10 mouse cellular contexts compared by ENCODE assay signal in genomic region chr6:89634400-89634799, GRCm38 (mm10). TPM values are rescaled to one million over a fixed set of nuclear protein-coding genes. Genes with fewer than 3 reads are reported as not detected.
DNase-seq lines count a peak whose midpoint lies in the region; TF ChIP-seq lines count a peak whose summit lies in the region.
"Had no signal": no experiment of that assay in that cellular context is flagged by ENCODE, and none has a peak within 500 bp of the region (broad histone marks: within the 10 kb centered on the region; RNA-seq: fewer than 3 reads in every experiment).

No protein-coding gene starts in this region.

- TF ChIP-seq POLR2A in heart, adult 2 months (IDR thresholded peaks at IDR 0.05; ENCODE audit: insufficient read depth, low read depth, low read length): no peak

- peaks cover 8% of the 10 kb centered on the region for H3K4me1 ChIP-seq in heart, adult 2 months (ENCODE audit: control insufficient read depth, insufficient read depth, low read length)

- H3K27ac ChIP-seq in heart, adult 2 months: peak overlapping the region; percentile 52
- H3K27ac ChIP-seq: layer of hippocampus, adult 2 months; midbrain, embryonic 10.5 days had no signal

- intact Hi-C loops in heart, adult 2 months (cut with DNase I): loop anchor here (5.0 kb wide), 2 partner anchors 272 to 297 kb away; partner anchors contain the start of gene Plxna1
- intact Hi-C loops in heart, postnatal 25 days (cut with DNase I): loop anchor here (5.0 kb wide), 1 partner anchor 287 kb away; no protein-coding TSS in a partner anchor

- H3K9ac ChIP-seq in heart, adult 2 months (ENCODE audit: low read depth, low read length): no peak overlapping the region

- DNase-seq in adrenal gland, postnatal 14 days: peak; percentile 19
- DNase-seq in adrenal gland, postnatal 4 days (ENCODE audit: low spot score in 2 of 2): no peak
- peak; percentile 31 to 43 for DNase-seq in kidney, postnatal 4 days
- DNase-seq in kidney, adult 8-10 months: no peak
- peak; percentile 43 to 62 for DNase-seq in heart, adult 2 months
- peak; percentile 29 for DNase-seq in heart, postnatal 25 days (ENCODE audit: low spot score)
- DNase-seq in ovary, postnatal 14 days (ENCODE audit: low spot score): no peak
- no peak for DNase-seq in spleen, postnatal 4 days (ENCODE audit: low spot score in 2 of 2)

- H3K27me3 ChIP-seq in heart, adult 2 months (ENCODE audit: control insufficient read depth, insufficient read depth, low read length): no peaks in the 10 kb centered on the region

- no peak overlapping the region for H3K4me3 ChIP-seq in heart, adult 2 months
- H3K4me3 ChIP-seq: layer of hippocampus, adult 2 months; midbrain, embryonic 10.5 days had no signal

- H3K79me2 ChIP-seq in heart, adult 2 months (replicated peaks; ENCODE audit: control insufficient read depth, insufficient read depth, low read length): no peaks in the 10 kb centered on the region

- TF ChIP-seq CTCF in heart, adult 2 months (IDR thresholded peaks at IDR 0.05): no peak

- no peaks in the 10 kb centered on the region for H3K36me3 ChIP-seq in heart, adult 2 months (ENCODE audit: control insufficient read depth, insufficient read depth, low read length)
- H3K36me3 ChIP-seq: midbrain, embryonic 10.5 days had no signal

- peak; percentile 59; the same call in 1 of the 2 replicates for TF ChIP-seq EP300 in heart, adult 2 months (IDR thresholded peaks at IDR 0.05; ENCODE audit: insufficient read depth, low read depth, low read length)

- WGBS in heart, adult 2 months: 14% methylated on average over 8 of the region's 8 CpGs

RNA-seq across cellular contexts. Expression of gene Txnrd3, which starts 9.4 kb away (rescaled TPM):
- total RNA-seq in adrenal gland, postnatal 14 days (2021): 11.1 and 12.7 TPM in 2 replicates
- total RNA-seq in adrenal gland, postnatal 4 days (2021): 10 to 100 TPM; 17.6 to 18.1 TPM
- 10 to 100 TPM; 13.5 to 15.3 TPM for total RNA-seq in heart, adult 2 months (2021)
- 10.5 and 10.7 TPM in 2 replicates for polyA plus RNA-seq in heart, adult 2 months (2012; rRNA removed)
- total RNA-seq in heart, postnatal 25 days (2021): 10 to 100 TPM; 15.0 to 15.8 TPM

RNA-seq across cellular contexts. Expression of gene Chchd6, which starts 38.9 kb away (rescaled TPM):
- total RNA-seq in adrenal gland, postnatal 14 days (2021): 25.8 and 28.5 TPM in 2 replicates
- 10 to 100 TPM; 32.9 to 34.8 TPM for total RNA-seq in adrenal gland, postnatal 4 days (2021)
- total RNA-seq in heart, adult 2 months (2021): 10 to 100 TPM in 1 of 2 experiments, 1 to 10 TPM in 1; 9.3 to 11.4 TPM
- polyA plus RNA-seq in heart, adult 2 months (2012; rRNA removed): 25.1 and 28.8 TPM in 2 replicates
- 10 to 100 TPM; 10.1 to 13.5 TPM for total RNA-seq in heart, postnatal 25 days (2021)

Comparison
In these comparisons a context has a peak if more than half of its experiments do, and no peak if none do; other contexts are left out.
1. DNase-seq: peak in adrenal gland, postnatal 14 days (single experiment), kidney, postnatal 4 days (2 of 2), heart, adult 2 months (2 of 2) and heart, postnatal 25 days (single experiment); none in adrenal gland, postnatal 4 days (0 of 2), kidney, adult 8-10 months (0 of 2), ovary, postnatal 14 days (single experiment) and spleen, postnatal 4 days (0 of 2).